Mouse (Mus musculus) cerebellum, adult 2 months (tissue): ENCODE data around the gene Cadm1.

Experiments
- CTCF ChIP-seq: fragments of 200-500 bp; IDR thresholded peaks from 2 replicates; pipeline ENCODE4 v1.5.1; 2011; ENCODE audit warnings: low read depth, mild to moderate bottlenecking, control low read depth, low read length, moderate library complexity, borderline replicate concordance; ENCODE audit not compliant: insufficient read depth
- POLR2A ChIP-seq: fragments of 200-500 bp; IDR thresholded peaks from 2 replicates; pipeline ENCODE4 v1.6.1; 2011; ENCODE audit warnings: low read length, control low read depth, borderline replicate concordance; ENCODE audit not compliant: insufficient read depth

GRCm38 (mm10) chr9:47755119-47755518 is 225.1 kb downstream of the Cadm1 start:
- TF ChIP-seq CTCF = no peak
- TF ChIP-seq POLR2A = no peak
